Mouse (Mus musculus): ENCODE results near the gene Kcna7. TPM values are rescaled to one million over a fixed set of nuclear protein-coding genes. Genes with fewer than 3 reads are reported as not detected.

The Kcna7 gene
- total RNA-seq, 2 experiments from 2014 or later: 11.4 to 12.8 TPM

- no peak for DNase-seq (ENCODE audit: low spot score in 2 of 2)
These were observed 14.6 kb downstream of the Kcna7 start for GRCm38 (mm10) chr7:45419859-45420614.

- no peak for DNase-seq (ENCODE audit: low spot score in 2 of 2)
These were observed 15.1 kb downstream of the Kcna7 start, which contains the start of gene Lhb for GRCm38 (mm10) chr7:45420615-45420919. Gene Lhb, plus strand, starts transcription at chr7:45420820.

GRCm38 (mm10) chr7:45421194-45421593, 15.7 kb downstream of the Kcna7 start:
- DNase-seq (ENCODE audit: low spot score in 2 of 2): no peak

- DNase-seq (ENCODE audit: low spot score in 2 of 2): no peak
These were observed 21.1 kb downstream of the Kcna7 start for GRCm38 (mm10) chr7:45426556-45426955.

GRCm38 (mm10) chr7:45433835-45434202, 28.4 kb downstream of the Kcna7 start:
- DNase-seq (ENCODE audit: low spot score in 2 of 2): no peak

GRCm38 (mm10) chr7:45434203-45435015, 29.0 kb downstream of the Kcna7 start, which contains the start of gene Gys1:
Gene Gys1, plus strand, starts transcription at chr7:45434844.
- DNase-seq (ENCODE audit: low spot score in 2 of 2): peak; percentile 100

GRCm38 (mm10) chr7:45435038-45435437, 29.6 kb downstream of the Kcna7 start:
- DNase-seq (ENCODE audit: low spot score in 2 of 2): no peak

- no peak for DNase-seq (ENCODE audit: low spot score in 2 of 2)
These were observed 31.0 kb downstream of the Kcna7 start for GRCm38 (mm10) chr7:45436444-45436843.

GRCm38 (mm10) chr7:45437046-45437445, 31.6 kb downstream of the Kcna7 start:
- no peak for DNase-seq (ENCODE audit: low spot score in 2 of 2)

GRCm38 (mm10) chr7:45437521-45438276, 32.2 kb downstream of the Kcna7 start, which contains the start of gene Ruvbl2:
Gene Ruvbl2, minus strand, starts transcription at chr7:45438096.
- DNase-seq (ENCODE audit: low spot score in 2 of 2): no peak

- DNase-seq (ENCODE audit: low spot score in 2 of 2): no peak
These were observed 38.3 kb downstream of the Kcna7 start for GRCm38 (mm10) chr7:45443526-45444420.

GRCm38 (mm10) chr7:45446589-45446988, 41.1 kb downstream of the Kcna7 start:
- no peak for DNase-seq (ENCODE audit: low spot score in 2 of 2)

GRCm38 (mm10) chr7:45447325-45447990, 42.0 kb downstream of the Kcna7 start:
- DNase-seq (ENCODE audit: low spot score in 2 of 2): no peak

GRCm38 (mm10) chr7:45449974-45450373, 44.5 kb downstream of the Kcna7 start:
- DNase-seq (ENCODE audit: low spot score in 2 of 2): no peak

- peak; percentile 73 to 82 for DNase-seq (ENCODE audit: low spot score in 2 of 2)
These were observed 46.0 kb downstream of the Kcna7 start for GRCm38 (mm10) chr7:45451344-45451982.

GRCm38 (mm10) chr7:45454971-45455370, 49.5 kb downstream of the Kcna7 start:
- no peak for DNase-seq (ENCODE audit: low spot score in 2 of 2)

- no peak for DNase-seq (ENCODE audit: low spot score in 2 of 2)
These were observed 50.7 kb downstream of the Kcna7 start for GRCm38 (mm10) chr7:45455932-45456696.

- no peak for DNase-seq (ENCODE audit: low spot score in 2 of 2)
These were observed 51.3 kb downstream of the Kcna7 start for GRCm38 (mm10) chr7:45456721-45457203.

Data from gastrocnemius, postnatal 4 days (tissue).